Mouse (Mus musculus): ENCODE results near the gene Pex14. TPM values are rescaled to one million over a fixed set of nuclear protein-coding genes. Genes with fewer than 3 reads are reported as not detected.
A peak's percentile ranks its signal among the peaks of the same experiment; 100 is the strongest.

Pex14 gene
- total RNA-seq, 2 experiments from 2014 or later: 49.3 to 50.4 TPM

- Histone ChIP-seq H3K4me3 (peak overlapping the region; percentile 52), H3K27ac (peak overlapping the region; percentile 78)
- intact Hi-C loops (cut with DNase I): no loop called here
- peak; percentile 35 to 40 for DNase-seq (ENCODE audit: extremely low spot score in 1 of 2, low spot score in 2 of 2)
- no peak; the same call in none of the 2 replicates for TF ChIP-seq CTCF (IDR thresholded peaks at IDR 0.05)
Observed at GRCm38 (mm10) chr4:148952328-148953222, 147.1 kb downstream of the Pex14 start.

- DNase-seq (ENCODE audit: extremely low spot score in 1 of 2, low spot score in 2 of 2): peak in 1 of 2 experiments; percentile 57
- intact Hi-C loops (cut with DNase I): no loop called here
- Histone ChIP-seq H3K27ac (peak overlapping the region; percentile 78), H3K4me3 (peak overlapping the region; percentile 52)
- TF ChIP-seq CTCF (IDR thresholded peaks at IDR 0.05): no peak; the same call in 1 of the 2 replicates
Observed at GRCm38 (mm10) chr4:148951821-148952291, 147.8 kb downstream of the Pex14 start.

GRCm38 (mm10) chr4:148950932-148951650 lies 148.6 kb downstream of the Pex14 start:
- peak; percentile 44 to 53 for DNase-seq (ENCODE audit: extremely low spot score in 1 of 2, low spot score in 2 of 2)
- no peak for TF ChIP-seq CTCF (IDR thresholded peaks at IDR 0.05)
- Histone ChIP-seq H3K4me3 (peak overlapping the region; percentile 52), H3K27ac (no peak overlapping the region; the same call in 1 of the 2 replicates)
- intact Hi-C loops (cut with DNase I): no loop called here

GRCm38 (mm10) chr4:148950487-148950886 lies 149.2 kb downstream of the Pex14 start:
- Histone ChIP-seq H3K27ac (no peak overlapping the region), H3K4me3 (no peak overlapping the region; the same call in 1 of the 2 replicates)
- no peak for DNase-seq (ENCODE audit: extremely low spot score in 1 of 2, low spot score in 2 of 2)
- intact Hi-C loops (cut with DNase I): no loop called here
- no peak for TF ChIP-seq CTCF (IDR thresholded peaks at IDR 0.05)

- Histone ChIP-seq H3K4me3 (no peak overlapping the region), H3K27ac (no peak overlapping the region)
- DNase-seq (ENCODE audit: extremely low spot score in 1 of 2, low spot score in 2 of 2): no peak
- intact Hi-C loops (cut with DNase I): no loop called here
- TF ChIP-seq CTCF (IDR thresholded peaks at IDR 0.05): no peak
Observed at GRCm38 (mm10) chr4:148947833-148948388, 151.8 kb downstream of the Pex14 start.

GRCm38 (mm10) chr4:148946071-148946470 lies 153.6 kb downstream of the Pex14 start:
- no peak for DNase-seq (ENCODE audit: extremely low spot score in 1 of 2, low spot score in 2 of 2)
- H3K27ac ChIP-seq: no peak overlapping the region
- no peak for TF ChIP-seq CTCF (IDR thresholded peaks at IDR 0.05)
- H3K4me3 ChIP-seq: no peak overlapping the region
- intact Hi-C loops (cut with DNase I): no loop called here

GRCm38 (mm10) chr4:148945476-148945881 lies 154.2 kb downstream of the Pex14 start:
- TF ChIP-seq CTCF (IDR thresholded peaks at IDR 0.05): no peak
- DNase-seq (ENCODE audit: extremely low spot score in 1 of 2, low spot score in 2 of 2): no peak
- no peak overlapping the region for H3K27ac ChIP-seq
- intact Hi-C loops (cut with DNase I): no loop called here
- no peak overlapping the region for H3K4me3 ChIP-seq

- TF ChIP-seq CTCF (IDR thresholded peaks at IDR 0.05): no peak
- intact Hi-C loops (cut with DNase I): no loop called here
- Histone ChIP-seq H3K27ac (no peak overlapping the region), H3K4me3 (no peak overlapping the region)
- DNase-seq (ENCODE audit: extremely low spot score in 1 of 2, low spot score in 2 of 2): no peak
Observed at GRCm38 (mm10) chr4:148943099-148943498, 156.6 kb downstream of the Pex14 start.

GRCm38 (mm10) chr4:148941321-148941720 lies 158.4 kb downstream of the Pex14 start:
- Histone ChIP-seq H3K27ac (no peak overlapping the region), H3K4me3 (no peak overlapping the region)
- intact Hi-C loops (cut with DNase I): no loop called here
- DNase-seq (ENCODE audit: extremely low spot score in 1 of 2, low spot score in 2 of 2): no peak
- no peak for TF ChIP-seq CTCF (IDR thresholded peaks at IDR 0.05)

- intact Hi-C loops (cut with DNase I): no loop called here
- no peak for DNase-seq (ENCODE audit: extremely low spot score in 1 of 2, low spot score in 2 of 2)
- H3K4me3 ChIP-seq: no peak overlapping the region
- H3K27ac ChIP-seq: no peak overlapping the region
- no peak for TF ChIP-seq CTCF (IDR thresholded peaks at IDR 0.05)
Observed at GRCm38 (mm10) chr4:148940674-148941211, 158.9 kb downstream of the Pex14 start.

- intact Hi-C loops (cut with DNase I): no loop called here
- no peak for TF ChIP-seq CTCF (IDR thresholded peaks at IDR 0.05)
- H3K4me3 ChIP-seq: no peak overlapping the region
- H3K27ac ChIP-seq: no peak overlapping the region
- no peak for DNase-seq (ENCODE audit: extremely low spot score in 1 of 2, low spot score in 2 of 2)
Observed at GRCm38 (mm10) chr4:148938546-148938945, 161.1 kb downstream of the Pex14 start.
